Mouse (Mus musculus) lung, embryonic 14.5 days (tissue): ENCODE results near the gene Zfp663. TPM values are rescaled to one million over a fixed set of nuclear protein-coding genes. Genes with fewer than 3 reads are reported as not detected.
A peak's percentile ranks its signal among the peaks of the same experiment; 100 is the strongest.

Source experiments
- ATAC-seq: fragments of 200-750 bp; cut with Nextera tagmentation; 2 replicates; pipeline ENCODE4 v1.8.0; 2017; ENCODE audit warnings: mild to moderate bottlenecking, moderate TSS enrichment, moderate library complexity; ENCODE audit not compliant: insufficient read depth
- DNase-seq: peaks from one replicate; pipeline ENCODE4 v3.0.0-alpha.2; 2015
- H3K27ac ChIP-seq: fragments of 300-500 bp; sonication (generic); 2 replicates; pipeline ENCODE4 v1.5.1; 2014; ENCODE audit warnings: low read depth, mild to moderate bottlenecking, moderate library complexity
- H3K27me3 ChIP-seq: fragments of 300-500 bp; sonication (generic); 2 replicates; pipeline ENCODE4 v1.6.1; 2014; ENCODE audit warnings: low read length, control low read depth; ENCODE audit not compliant: insufficient read depth
- H3K36me3 ChIP-seq: fragments of 300-500 bp; sonication (generic); 2 replicates; pipeline ENCODE4 v1.6.1; 2014; ENCODE audit warnings: control low read depth; ENCODE audit not compliant: insufficient read depth
- H3K4me1 ChIP-seq: fragments of 300-500 bp; sonication (generic); 2 replicates; pipeline ENCODE4 v1.6.1; 2014; ENCODE audit warnings: antibody characterized with exemption, control low read depth; ENCODE audit not compliant: insufficient read depth
- H3K4me2 ChIP-seq: fragments of 300-500 bp; sonication (generic); 2 replicates; pipeline ENCODE4 v1.6.1; 2014; ENCODE audit warnings: mild to moderate bottlenecking
- H3K4me3 ChIP-seq: fragments of 300-500 bp; sonication (generic); 2 replicates; pipeline ENCODE4 v1.5.1; 2014; ENCODE audit warnings: low read depth, low read length
- H3K9ac ChIP-seq: fragments of 300-500 bp; sonication (generic); 2 replicates; pipeline ENCODE4 v1.6.1; 2014
- H3K9me3 ChIP-seq: fragments of 300-500 bp; sonication (generic); 2 replicates; pipeline ENCODE4 v1.6.1; 2016; ENCODE audit warnings: low read depth, low read length, control low read depth
- CTCF ChIP-seq: IDR thresholded peaks from 2 replicates; pipeline ENCODE4 v1.5.1; 2016; ENCODE audit warnings: antibody characterized with exemption, low read depth
- WGBS: fragments of 180-500 bp; shearing (Covaris S2); extraction: QIAGEN DNeasy Blood & Tissue Kit; methylation state at CpG from one replicate; pipeline ENCODE4 v1.1.7; 2014; 5-methylcytosine and 5-hydroxymethylcytosine counted together
- polyA plus RNA-seq: library from polyadenylated mRNA; unstranded; fragments of >200 nt; fragmentation: Nextera tagmentation; extraction: Ambion mirVana; gene quantifications from 2 replicates; pipeline ENCODE4 v1.2.1, GENCODE M21; 2014

Zfp663 gene
- polyA plus RNA-seq, 1 experiment from 2014 or later: 1.1 TPM

- 68% methylated on average over 3 of the region's 3 CpGs for WGBS
- TF ChIP-seq CTCF: no peak
- H3K27me3 ChIP-seq: peaks cover 10% of the 10 kb centered on the region; the same call in 1 of the 2 replicates
- DNase-seq (no peak), ATAC-seq (no peak)
- no peak overlapping the region for H3K4me3 ChIP-seq
- no peak overlapping the region for H3K27ac ChIP-seq
- peaks cover 9% of the 10 kb centered on the region; the same call in 1 of the 2 replicates for H3K36me3 ChIP-seq
- peaks cover 11% of the 10 kb centered on the region for H3K4me1 ChIP-seq
- no peaks in the 10 kb centered on the region for H3K9me3 ChIP-seq
- no peak overlapping the region for H3K9ac ChIP-seq
- H3K4me2 ChIP-seq: no peak overlapping the region
Observed at GRCm38 (mm10) chr2:165370348-165370747, 1.8 kb upstream of the Zfp663 start.

GRCm38 (mm10) chr2:165367868-165368439 is 575 bp downstream of the Zfp663 start:
- no peak for ATAC-seq
- Histone ChIP-seq H3K9me3 (no peaks in the 10 kb centered on the region), H3K4me1 (peaks cover 11% of the 10 kb centered on the region), H3K4me3 (peak overlapping the region; percentile 23), H3K4me2 (peak overlapping the region; percentile 55), H3K27me3 (peaks cover 16% of the 10 kb centered on the region; the same call in 1 of the 2 replicates), H3K9ac (no peak overlapping the region), H3K27ac (no peak overlapping the region), H3K36me3 (no peaks in the 10 kb centered on the region)
- peak; percentile 44 for DNase-seq
- 3% methylated on average over 13 of the region's 13 CpGs for WGBS
- TF ChIP-seq CTCF: no peak

DNA sequence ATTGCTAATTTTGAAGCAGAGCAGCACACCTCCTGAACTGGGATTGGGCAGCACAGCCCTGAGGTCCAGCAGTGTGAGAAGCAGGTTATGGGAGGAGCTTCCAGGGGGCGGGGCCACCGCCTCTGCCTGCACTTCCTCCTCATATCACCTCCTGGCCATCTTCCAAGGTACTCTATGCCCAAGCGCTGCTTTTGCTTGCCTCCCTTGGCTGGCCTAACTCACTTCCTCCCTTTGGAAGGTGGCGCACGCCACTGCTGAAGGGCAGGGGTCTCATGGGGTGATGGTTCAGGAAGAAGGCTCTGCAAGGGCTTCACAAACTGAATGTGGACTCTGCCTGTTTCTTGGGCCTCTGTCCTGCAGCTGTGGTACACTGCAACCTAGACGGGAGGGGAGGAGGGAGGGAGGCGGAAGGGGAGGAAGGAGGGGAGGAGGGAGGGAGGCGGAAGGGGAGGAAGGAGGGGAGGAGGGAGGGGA is 1.4 kb downstream of the Zfp663 start:
- 4% methylated on average over 5 of the region's 8 CpGs for WGBS
- no peak for TF ChIP-seq CTCF
- no peak overlapping the region for H3K27ac ChIP-seq
- no peaks in the 10 kb centered on the region for H3K9me3 ChIP-seq
- peak overlapping the region; percentile 40; the same call in 1 of the 2 replicates for H3K4me2 ChIP-seq
- peaks cover 16% of the 10 kb centered on the region; the same call in 1 of the 2 replicates for H3K27me3 ChIP-seq
- DNase-seq: peak; percentile 87
- H3K9ac ChIP-seq: no peak overlapping the region
- H3K4me3 ChIP-seq: no peak overlapping the region
- ATAC-seq: peak; percentile 76
- peaks cover 11% of the 10 kb centered on the region for H3K4me1 ChIP-seq
- no peaks in the 10 kb centered on the region for H3K36me3 ChIP-seq

DNA sequence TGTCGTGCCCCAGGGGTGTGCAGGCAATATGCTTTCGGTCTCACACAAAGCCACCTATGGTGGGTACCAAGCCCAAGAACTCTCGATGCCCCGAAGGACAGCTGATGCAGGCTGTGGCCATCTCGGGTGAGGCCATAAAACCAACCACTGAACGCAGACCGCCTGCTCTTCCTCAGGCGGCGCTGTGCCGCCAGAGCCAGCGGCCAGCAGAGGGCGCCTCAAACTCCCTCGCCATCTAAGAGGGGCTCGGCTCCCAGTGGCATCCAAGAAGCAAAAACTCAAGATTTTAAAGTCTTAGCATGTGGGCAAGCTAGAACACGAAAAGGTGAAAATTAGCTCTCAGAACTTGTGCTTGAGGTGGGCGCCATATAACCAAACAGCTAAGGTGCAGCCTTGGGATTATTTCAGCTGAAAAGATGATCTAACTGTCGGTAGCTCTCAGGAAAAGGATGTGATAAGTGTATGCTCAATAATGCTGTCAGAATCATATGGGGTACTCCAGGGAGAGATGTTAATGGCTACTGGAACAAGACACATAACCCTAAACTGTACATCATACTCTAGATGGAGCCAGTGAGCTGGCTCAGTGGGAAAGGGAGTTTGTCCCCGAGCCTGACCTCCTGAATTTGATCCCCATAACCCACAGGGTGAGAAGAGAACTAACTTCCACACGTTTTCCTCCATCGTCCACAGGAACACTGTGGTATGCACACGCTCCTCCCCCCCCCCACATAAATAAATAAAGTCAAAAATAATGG is 4.0 kb downstream of the Zfp663 start:
- Histone ChIP-seq H3K4me1 (peaks cover 11% of the 10 kb centered on the region; the same call in 1 of the 2 replicates), H3K27me3 (peaks cover 16% of the 10 kb centered on the region; the same call in 1 of the 2 replicates), H3K4me3 (no peak overlapping the region), H3K36me3 (no peaks in the 10 kb centered on the region), H3K9ac (peak overlapping the region; percentile 16; the same call in 1 of the 2 replicates), H3K9me3 (no peaks in the 10 kb centered on the region), H3K27ac (no peak overlapping the region), H3K4me2 (peak overlapping the region; percentile 37; the same call in 1 of the 2 replicates)
- WGBS: 10% methylated on average over 21 of the region's 21 CpGs
- no peak for ATAC-seq
- DNase-seq: peak; percentile 85
- peak; percentile 93 for TF ChIP-seq CTCF

DNA sequence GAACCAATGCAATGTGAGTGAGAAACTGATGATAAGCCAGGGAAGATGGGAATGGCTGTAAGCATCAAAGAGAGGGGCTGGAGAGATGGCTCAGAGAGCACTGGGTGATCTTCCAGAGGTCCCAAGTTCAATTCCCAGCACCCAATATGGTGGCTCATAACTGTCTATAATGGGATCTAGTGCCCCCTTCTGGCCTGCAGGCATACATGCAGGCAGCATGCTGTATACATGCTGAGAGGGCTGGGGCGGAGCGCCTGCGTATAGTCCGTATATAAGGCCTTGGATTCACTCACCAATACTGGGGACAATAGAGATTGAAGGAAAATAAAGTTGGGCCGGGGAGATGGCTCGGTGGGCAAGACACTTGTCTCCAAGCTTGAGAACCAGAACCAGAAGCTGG is 5.2 kb downstream of the Zfp663 start:
- peak; percentile 13; the same call in 1 of the 2 replicates for TF ChIP-seq CTCF
- Histone ChIP-seq H3K36me3 (no peaks in the 10 kb centered on the region), H3K27me3 (peaks cover 9% of the 10 kb centered on the region; the same call in 1 of the 2 replicates), H3K9ac (no peak overlapping the region), H3K4me1 (peaks cover 8% of the 10 kb centered on the region; the same call in 1 of the 2 replicates), H3K4me3 (no peak overlapping the region), H3K4me2 (no peak overlapping the region), H3K9me3 (no peaks in the 10 kb centered on the region), H3K27ac (no peak overlapping the region)
- no peak for DNase-seq
- no peak for ATAC-seq
- 84% methylated on average over 6 of the region's 6 CpGs for WGBS

DNA sequence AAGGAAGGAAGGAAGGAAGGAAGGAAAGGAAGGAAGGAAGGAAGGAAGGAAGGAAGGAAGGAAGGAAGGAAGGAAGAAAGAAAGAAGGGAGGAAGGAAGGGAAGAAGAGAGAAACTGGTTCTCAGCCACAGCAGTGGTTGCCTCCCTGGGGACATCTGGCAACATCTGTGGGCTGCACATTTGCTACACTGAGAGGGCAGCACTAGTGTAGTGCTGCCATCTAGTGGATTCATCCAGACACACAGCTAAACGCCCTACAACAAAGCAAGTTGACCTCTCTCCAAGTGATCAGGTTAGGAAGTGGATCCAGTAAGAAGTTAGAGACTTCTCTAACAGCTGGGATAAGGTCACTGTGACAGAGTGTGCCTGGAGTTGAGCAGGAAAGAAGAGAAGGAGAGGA is 7.7 kb downstream of the Zfp663 start:
- Histone ChIP-seq H3K4me1 (no peaks in the 10 kb centered on the region), H3K36me3 (no peaks in the 10 kb centered on the region), H3K9ac (no peak overlapping the region), H3K9me3 (no peaks in the 10 kb centered on the region), H3K4me3 (no peak overlapping the region), H3K27me3 (0 out of 2 replicates have a peak, but pooled peaks cover 6% of the 10 kb centered on the region), H3K27ac (no peak overlapping the region), H3K4me2 (no peak overlapping the region)
- peak; percentile 79; the same call in 1 of the 2 replicates for ATAC-seq
- DNase-seq: peak; percentile 93
- TF ChIP-seq CTCF: peak; percentile 91
- WGBS: 0% methylated on average over 1 of the region's 1 CpGs
